Mouse (Mus musculus) heart, postnatal 4 days (tissue): ENCODE results near the gene Tmem119. TPM values are rescaled to one million over a fixed set of nuclear protein-coding genes. Genes with fewer than 3 reads are reported as not detected.
"Not testable (repeated sequence)": the region's sequence is repeated elsewhere in the genome, so short reads cannot be mapped to it uniquely, and the experiment has no call there.

Source experiments
- DNase-seq: peaks from one replicate; pipeline ENCODE4 v3.0.0; 2021
- total RNA-seq, 2 experiments: library from RNA; stranded (reverse); gene quantifications; 2 replicates each; pipeline ENCODE4 v1.2.3; 2021

Gene Tmem119
- total RNA-seq, 2 experiments from 2014 or later, result 11.7 to 13.7 TPM

- no peak for DNase-seq
Measured at GRCm38 (mm10) chr5:113786985-113787384, 13.3 kb downstream of the Tmem119 start.

- DNase-seq, result peak; percentile 48
Measured at GRCm38 (mm10) chr5:113784104-113784503, 16.2 kb downstream of the Tmem119 start.

GRCm38 (mm10) chr5:113783581-113784001 lies 16.7 kb downstream of the Tmem119 start:
- DNase-seq, result peak; percentile 67

- no peak for DNase-seq
Measured at GRCm38 (mm10) chr5:113782624-113783023, 17.7 kb downstream of the Tmem119 start.

GRCm38 (mm10) chr5:113781875-113782274 lies 18.4 kb downstream of the Tmem119 start:
- no peak for DNase-seq

- DNase-seq, result no peak
Measured at GRCm38 (mm10) chr5:113781254-113781653, 19.1 kb downstream of the Tmem119 start.

GRCm38 (mm10) chr5:113780763-113781162 lies 19.6 kb downstream of the Tmem119 start:
- DNase-seq, result no peak

- no peak for DNase-seq
Measured at GRCm38 (mm10) chr5:113780082-113780752, 20.1 kb downstream of the Tmem119 start.

GRCm38 (mm10) chr5:113779569-113779968 lies 20.7 kb downstream of the Tmem119 start:
- no peak for DNase-seq

GRCm38 (mm10) chr5:113777728-113778127 lies 22.6 kb downstream of the Tmem119 start:
- not testable (repeated sequence) for DNase-seq

- DNase-seq, result no peak
Measured at GRCm38 (mm10) chr5:113776896-113777226, 23.5 kb downstream of the Tmem119 start.

- no peak for DNase-seq
Measured at GRCm38 (mm10) chr5:113776128-113776895, 24.0 kb downstream of the Tmem119 start.

GRCm38 (mm10) chr5:113775585-113775984 lies 24.7 kb downstream of the Tmem119 start:
- no peak for DNase-seq

- peak; percentile 94 for DNase-seq
Measured at GRCm38 (mm10) chr5:113773664-113774063, 26.7 kb downstream of the Tmem119 start.

- no peak for DNase-seq
Measured at GRCm38 (mm10) chr5:113772905-113773519, 27.3 kb downstream of the Tmem119 start.

- peak; percentile 96 for DNase-seq
Measured at GRCm38 (mm10) chr5:113772450-113772895, 27.8 kb downstream of the Tmem119 start, which contains the start of the genes Sart3 and Iscu. TSS of gene Sart3 (minus strand) at chr5:113772510. TSS of gene Iscu (plus strand) at chr5:113772748.

GRCm38 (mm10) chr5:113771213-113772162 lies 28.8 kb downstream of the Tmem119 start:
- DNase-seq, result peak; percentile 86

GRCm38 (mm10) chr5:113768806-113769205 lies 31.5 kb downstream of the Tmem119 start:
- DNase-seq, result no peak

- no peak for DNase-seq
Measured at GRCm38 (mm10) chr5:113765641-113766526, 34.4 kb downstream of the Tmem119 start.

GRCm38 (mm10) chr5:113764426-113764825 lies 35.9 kb downstream of the Tmem119 start:
- DNase-seq, result no peak

- no peak for DNase-seq
Measured at GRCm38 (mm10) chr5:113761585-113761984, 38.7 kb downstream of the Tmem119 start.
